Mouse (Mus musculus): Measurements from ENCODE around the gene Hist1h1b. TPM values are rescaled to one million over a fixed set of nuclear protein-coding genes. Genes with fewer than 3 reads are reported as not detected.
A peak's percentile ranks its signal among the peaks of the same experiment; 100 is the strongest.

The Hist1h1b gene
- total RNA-seq (2017) = 487 and 689 TPM in 2 replicates

GRCm38 (mm10) chr13:21779767-21780731 lies at the start of gene Hist1h1b:
TSS of gene Hist1h1b (minus strand) at chr13:21780625.
- peak; percentile 28 to 40 for ATAC-seq (replicated peaks in 1 of 2; ENCODE audit: insufficient read depth in 1 of 2, low FRiP score in 2 of 2, low TSS enrichment in 1 of 2, low read depth in 1 of 2, poor library complexity in 2 of 2, severe bottlenecking in 2 of 2)

- ATAC-seq (replicated peaks in 1 of 2; ENCODE audit: insufficient read depth in 1 of 2, low FRiP score in 2 of 2, low TSS enrichment in 1 of 2, low read depth in 1 of 2, poor library complexity in 2 of 2, severe bottlenecking in 2 of 2) = no peak
Measured at GRCm38 (mm10) chr13:21828511-21828910, 48.1 kb upstream of the Hist1h1b start.

GRCm38 (mm10) chr13:21820082-21820890 lies 39.9 kb upstream of the Hist1h1b start:
- ATAC-seq (replicated peaks in 1 of 2; ENCODE audit: insufficient read depth in 1 of 2, low FRiP score in 2 of 2, low TSS enrichment in 1 of 2, low read depth in 1 of 2, poor library complexity in 2 of 2, severe bottlenecking in 2 of 2) = peak in 1 of 2 experiments; percentile 51; a peak in 1 of 4 replicates

GRCm38 (mm10) chr13:21812092-21812491 lies 31.7 kb upstream of the Hist1h1b start:
- peak; percentile 12 to 22; a peak in 3 of 4 replicates for ATAC-seq (replicated peaks in 1 of 2; ENCODE audit: insufficient read depth in 1 of 2, low FRiP score in 2 of 2, low TSS enrichment in 1 of 2, low read depth in 1 of 2, poor library complexity in 2 of 2, severe bottlenecking in 2 of 2)

- ATAC-seq (replicated peaks in 1 of 2; ENCODE audit: insufficient read depth in 1 of 2, low FRiP score in 2 of 2, low TSS enrichment in 1 of 2, low read depth in 1 of 2, poor library complexity in 2 of 2, severe bottlenecking in 2 of 2) = peak; percentile 63 to 65
Measured at GRCm38 (mm10) chr13:21811539-21811938, 31.1 kb upstream of the Hist1h1b start, which contains the start of gene Hist1h4m. TSS of gene Hist1h4m (plus strand) at chr13:21811746.

GRCm38 (mm10) chr13:21811074-21811473 lies 30.6 kb upstream of the Hist1h1b start:
- ATAC-seq (replicated peaks in 1 of 2; ENCODE audit: insufficient read depth in 1 of 2, low FRiP score in 2 of 2, low TSS enrichment in 1 of 2, low read depth in 1 of 2, poor library complexity in 2 of 2, severe bottlenecking in 2 of 2) = peak in 1 of 2 experiments; percentile 15; a peak in 2 of 4 replicates

GRCm38 (mm10) chr13:21810073-21810472 lies 29.6 kb upstream of the Hist1h1b start, which contains the start of the genes Hist1h2bq and Hist1h2ao:
TSS of gene Hist1h2bq (minus strand) at chr13:21810197.
TSS of gene Hist1h2ao (plus strand) at chr13:21810465.
- peak; percentile 86 to 90 for ATAC-seq (replicated peaks in 1 of 2; ENCODE audit: insufficient read depth in 1 of 2, low FRiP score in 2 of 2, low TSS enrichment in 1 of 2, low read depth in 1 of 2, poor library complexity in 2 of 2, severe bottlenecking in 2 of 2)

GRCm38 (mm10) chr13:21803058-21803457 lies 22.6 kb upstream of the Hist1h1b start:
- ATAC-seq (replicated peaks in 1 of 2; ENCODE audit: insufficient read depth in 1 of 2, low FRiP score in 2 of 2, low TSS enrichment in 1 of 2, low read depth in 1 of 2, poor library complexity in 2 of 2, severe bottlenecking in 2 of 2) = peak; percentile 85 to 95

GRCm38 (mm10) chr13:21797163-21797562 lies 16.7 kb upstream of the Hist1h1b start:
- ATAC-seq (replicated peaks in 1 of 2; ENCODE audit: insufficient read depth in 1 of 2, low FRiP score in 2 of 2, low TSS enrichment in 1 of 2, low read depth in 1 of 2, poor library complexity in 2 of 2, severe bottlenecking in 2 of 2) = peak; percentile 86 to 91

GRCm38 (mm10) chr13:21795584-21795983 lies 15.2 kb upstream of the Hist1h1b start:
- ATAC-seq (replicated peaks in 1 of 2; ENCODE audit: insufficient read depth in 1 of 2, low FRiP score in 2 of 2, low TSS enrichment in 1 of 2, low read depth in 1 of 2, poor library complexity in 2 of 2, severe bottlenecking in 2 of 2) = no peak

GRCm38 (mm10) chr13:21790601-21791283 lies 10.3 kb upstream of the Hist1h1b start:
- ATAC-seq (replicated peaks in 1 of 2; ENCODE audit: insufficient read depth in 1 of 2, low FRiP score in 2 of 2, low TSS enrichment in 1 of 2, low read depth in 1 of 2, poor library complexity in 2 of 2, severe bottlenecking in 2 of 2) = no peak

- ATAC-seq (replicated peaks in 1 of 2; ENCODE audit: insufficient read depth in 1 of 2, low FRiP score in 2 of 2, low TSS enrichment in 1 of 2, low read depth in 1 of 2, poor library complexity in 2 of 2, severe bottlenecking in 2 of 2) = no peak
Measured at GRCm38 (mm10) chr13:21789925-21790324, 9.5 kb upstream of the Hist1h1b start.

- no peak for ATAC-seq (replicated peaks in 1 of 2; ENCODE audit: insufficient read depth in 1 of 2, low FRiP score in 2 of 2, low TSS enrichment in 1 of 2, low read depth in 1 of 2, poor library complexity in 2 of 2, severe bottlenecking in 2 of 2)
Measured at GRCm38 (mm10) chr13:21787760-21788593, 7.6 kb upstream of the Hist1h1b start.

- peak; percentile 90 to 93 for ATAC-seq (replicated peaks in 1 of 2; ENCODE audit: insufficient read depth in 1 of 2, low FRiP score in 2 of 2, low TSS enrichment in 1 of 2, low read depth in 1 of 2, poor library complexity in 2 of 2, severe bottlenecking in 2 of 2)
Measured at GRCm38 (mm10) chr13:21786899-21787629, 6.6 kb upstream of the Hist1h1b start, which contains the start of the genes Hist1h2an and Hist1h2bp. TSS of gene Hist1h2an (minus strand) at chr13:21787218. TSS of gene Hist1h2bp (plus strand) at chr13:21787461.

- ATAC-seq (replicated peaks in 1 of 2; ENCODE audit: insufficient read depth in 1 of 2, low FRiP score in 2 of 2, low TSS enrichment in 1 of 2, low read depth in 1 of 2, poor library complexity in 2 of 2, severe bottlenecking in 2 of 2) = no peak
Measured at GRCm38 (mm10) chr13:21786189-21786898, 5.9 kb upstream of the Hist1h1b start.
